8 mouse cellular contexts compared by ENCODE assay signal in the genomic region with DNA sequence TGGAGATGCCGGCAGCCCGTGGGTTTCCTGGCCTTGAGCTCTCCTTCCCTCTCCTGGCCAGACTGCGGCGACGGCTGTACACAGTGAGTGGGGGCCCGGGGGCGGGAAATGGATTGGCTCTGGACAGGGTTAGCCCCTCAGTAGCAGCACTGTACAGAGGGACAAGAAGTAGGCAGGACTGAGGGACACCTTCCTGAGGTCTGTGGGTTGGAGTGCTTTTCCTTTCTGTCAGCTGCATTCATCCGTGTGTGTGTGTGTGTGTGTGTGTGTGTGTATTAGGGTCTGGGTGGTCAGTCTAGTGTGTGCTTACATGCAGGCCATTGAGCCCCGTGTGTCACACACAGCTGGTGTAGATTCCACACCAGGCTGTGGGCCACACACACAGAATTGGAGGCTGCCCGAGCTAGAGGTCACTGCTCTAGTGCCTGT. TPM values are rescaled to one million over a fixed set of nuclear protein-coding genes. Genes with fewer than 3 reads are reported as not detected.
DNase-seq lines count a peak whose midpoint lies in the region; ATAC-seq and TF ChIP-seq lines count a peak whose summit lies in the region.

No protein-coding gene starts in this region.

- intact Hi-C loops in gastrocnemius, adult 2 months (cut with DNase I), result no loop called here

- H3K4me1 ChIP-seq in ES-Bruce4 (ENCODE audit: control insufficient read depth, insufficient read depth, low read length), result peaks cover 10% of the 10 kb centered on the region
- peaks cover 81% of the 10 kb centered on the region for H3K4me1 ChIP-seq in forebrain, embryonic 15.5 days
- peaks cover 63% of the 10 kb centered on the region for H3K4me1 ChIP-seq in limb, embryonic 15.5 days
- H3K4me1 ChIP-seq in stomach, postnatal 0 days (replicated peaks; ENCODE audit: control insufficient read depth, insufficient read depth), result peaks cover 18% of the 10 kb centered on the region

- peak overlapping the region; percentile 41 for H3K4me2 ChIP-seq in forebrain, embryonic 15.5 days (replicated peaks)
- H3K4me2 ChIP-seq in limb, embryonic 15.5 days, result peak overlapping the region; percentile 29
- H3K4me2 ChIP-seq in stomach, postnatal 0 days (replicated peaks; ENCODE audit: low read depth), result peak overlapping the region; percentile 44

- H3K36me3 ChIP-seq in ES-Bruce4 (ENCODE audit: control insufficient read depth, insufficient read depth, low read length, poor library complexity, severe bottlenecking), result 0 out of 2 replicates have a peak, but pooled peaks cover 3% of the 10 kb centered on the region
- no peaks in the 10 kb centered on the region for H3K36me3 ChIP-seq in forebrain, embryonic 15.5 days
- H3K36me3 ChIP-seq in limb, embryonic 15.5 days, result peaks cover 10% of the 10 kb centered on the region; the same call in 1 of the 2 replicates
- H3K36me3 ChIP-seq in stomach, postnatal 0 days (ENCODE audit: control insufficient read depth, insufficient read depth, low read length), result no peaks in the 10 kb centered on the region

- no peak for TF ChIP-seq EP300 in ES-Bruce4 (IDR thresholded peaks at IDR 0.05; ENCODE audit: insufficient read depth, low read depth, low read length)
- no peak for TF ChIP-seq EP300 in stomach, postnatal 0 days (optimal IDR thresholded peaks at IDR 0.05)

- H3K27me3 ChIP-seq in ES-Bruce4 (ENCODE audit: control insufficient read depth, insufficient read depth, low read length, poor library complexity, severe bottlenecking), result no peaks in the 10 kb centered on the region
- no peaks in the 10 kb centered on the region for H3K27me3 ChIP-seq in forebrain, embryonic 15.5 days
- H3K27me3 ChIP-seq in limb, embryonic 15.5 days, result no peaks in the 10 kb centered on the region
- no peaks in the 10 kb centered on the region for H3K27me3 ChIP-seq in stomach, postnatal 0 days (ENCODE audit: control insufficient read depth, insufficient read depth, low read length)

- H3K4me3 ChIP-seq in gastrocnemius, adult 2 months, result peak overlapping the region; percentile 82
- no peak overlapping the region for H3K4me3 ChIP-seq in ES-Bruce4 (ENCODE audit: low read depth, low read length)
- peak overlapping the region; percentile 21 for H3K4me3 ChIP-seq in forebrain, embryonic 15.5 days
- H3K4me3 ChIP-seq in limb, embryonic 15.5 days, result peak overlapping the region; percentile 3; the same call in 1 of the 2 replicates
- H3K4me3 ChIP-seq in stomach, postnatal 0 days (ENCODE audit: low read depth, low read length), result peak overlapping the region; percentile 12; the same call in 1 of the 2 replicates

- no peak for TF ChIP-seq POLR2A in ES-Bruce4 (IDR thresholded peaks at IDR 0.05; ENCODE audit: insufficient read depth, low read length)

- ATAC-seq in forebrain, embryonic 15.5 days (replicated peaks), result peak; percentile 23; the same call in 1 of the 2 replicates
- no peak for ATAC-seq in limb, embryonic 15.5 days (ENCODE audit: insufficient number of reproducible peaks, low FRiP score, low TSS enrichment, low read depth)
- no peak for ATAC-seq in stomach, postnatal 0 days (ENCODE audit: low FRiP score, low TSS enrichment)

- peak; percentile 67 for DNase-seq in gastrocnemius, adult 2 months
- no peak for DNase-seq in gastrocnemius, postnatal 10 days
- DNase-seq in stomach, postnatal 0 days (ENCODE audit: low spot score), result peak; percentile 15
- no peak for DNase-seq in natural killer cell, adult 2 months (ENCODE audit: low spot score in 2 of 2)
- no peak for DNase-seq in urinary bladder, postnatal 36 days (ENCODE audit: low spot score in 2 of 2)

- peak overlapping the region; percentile 97 for H3K27ac ChIP-seq in gastrocnemius, adult 2 months
- H3K27ac ChIP-seq in ES-Bruce4 (ENCODE audit: insufficient read depth, low read length), result no peak overlapping the region
- peak overlapping the region; percentile 87 for H3K27ac ChIP-seq in forebrain, embryonic 15.5 days (replicated peaks)
- peak overlapping the region; percentile 71 for H3K27ac ChIP-seq in limb, embryonic 15.5 days
- H3K27ac ChIP-seq in stomach, postnatal 0 days (replicated peaks), result peak overlapping the region; percentile 89

- WGBS in forebrain, embryonic 15.5 days, result 38% methylated on average over 10 of the region's 10 CpGs
- WGBS in limb, embryonic 15.5 days, result 49% methylated on average over 10 of the region's 10 CpGs
- WGBS in stomach, postnatal 0 days, result 28% methylated on average over 10 of the region's 10 CpGs

- 0 out of 2 replicates have a peak overlapping the region, but pooled peaks have one; percentile 12 for H3K9ac ChIP-seq in ES-Bruce4 (ENCODE audit: low read depth, poor library complexity, severe bottlenecking)
- H3K9ac ChIP-seq in forebrain, embryonic 15.5 days (replicated peaks), result peak overlapping the region; percentile 43
- no peak overlapping the region for H3K9ac ChIP-seq in limb, embryonic 15.5 days
- H3K9ac ChIP-seq in stomach, postnatal 0 days (ENCODE audit: low read length), result peak overlapping the region; percentile 53

- H3K9me3 ChIP-seq in ES-Bruce4 (replicated peaks; ENCODE audit: control insufficient read depth, insufficient read depth, low read length, poor library complexity, severe bottlenecking), result no peaks in the 10 kb centered on the region
- H3K9me3 ChIP-seq in forebrain, embryonic 15.5 days, result no peaks in the 10 kb centered on the region
- no peaks in the 10 kb centered on the region for H3K9me3 ChIP-seq in limb, embryonic 15.5 days
- no peaks in the 10 kb centered on the region for H3K9me3 ChIP-seq in stomach, postnatal 0 days (ENCODE audit: control insufficient read depth, low read length)

- no peak for TF ChIP-seq CTCF in gastrocnemius, adult 2 months (IDR thresholded peaks at IDR 0.05)
- TF ChIP-seq CTCF in ES-Bruce4 (IDR thresholded peaks at IDR 0.05; ENCODE audit: low read depth, low read length), result no peak
- no peak for TF ChIP-seq CTCF in stomach, postnatal 0 days (IDR thresholded peaks at IDR 0.05; ENCODE audit: low read depth)

RNA-seq across cellular contexts. Expression of a gene that starts 17.8 kb away (rescaled TPM):
- total RNA-seq in gastrocnemius, adult 2 months (2021), result 10 to 100 TPM; 48.4 to 54.4 TPM
- total RNA-seq in gastrocnemius, postnatal 10 days (2021), result 10 to 100 TPM; 51.6 to 82.2 TPM
- 37.6 and 42.4 TPM in 2 replicates for polyA plus RNA-seq in ES-Bruce4 (2011; ENCODE audit: insufficient read depth, insufficient read length, low read depth, missing spikeins)
- 16.0 and 20.4 TPM in 2 replicates for polyA plus RNA-seq in forebrain, embryonic 15.5 days (2015; fragmentation: Nextera tagmentation; extraction: Ambion mirVana)
- 13.9 and 14.5 TPM in 2 replicates for polyA plus RNA-seq in limb, embryonic 15.5 days (2015; fragmentation: Nextera tagmentation; extraction: Ambion mirVana)
- 17.1 and 21.0 TPM in 2 replicates for polyA plus RNA-seq in stomach, postnatal 0 days (2015; fragmentation: Nextera tagmentation; extraction: Ambion mirVana)

RNA-seq across cellular contexts. Expression of a gene that starts 52.8 kb away (rescaled TPM):
- total RNA-seq in gastrocnemius, adult 2 months (2021), result 100 to 1,000 TPM in 1 of 2 experiments, 10 to 100 TPM in 1; 77.4 to 174 TPM
- total RNA-seq in gastrocnemius, postnatal 10 days (2021), result 100 to 1,000 TPM; 160 to 197 TPM
- 118 and 141 TPM in 2 replicates for polyA plus RNA-seq in ES-Bruce4 (2011; ENCODE audit: insufficient read depth, insufficient read length, low read depth, missing spikeins)
- polyA plus RNA-seq in forebrain, embryonic 15.5 days (2015; fragmentation: Nextera tagmentation; extraction: Ambion mirVana), result 28.3 and 33.1 TPM in 2 replicates
- 24.9 and 28.0 TPM in 2 replicates for polyA plus RNA-seq in limb, embryonic 15.5 days (2015; fragmentation: Nextera tagmentation; extraction: Ambion mirVana)
- polyA plus RNA-seq in stomach, postnatal 0 days (2015; fragmentation: Nextera tagmentation; extraction: Ambion mirVana), result 45.6 and 50.0 TPM in 2 replicates

Comparison
In these comparisons a context has a peak if more than half of its experiments do, and no peak if none do; other contexts are left out.
1. DNase-seq: peak in gastrocnemius, adult 2 months (single experiment) and stomach, postnatal 0 days (single experiment); none in gastrocnemius, postnatal 10 days (single experiment), natural killer cell, adult 2 months (0 of 2) and urinary bladder, postnatal 36 days (0 of 2).
2. Peak in every context shown above with its lines, with median percentiles within 50 percentile points of each other: H3K4me2 ChIP-seq.